Mouse (Mus musculus): ENCODE measurements around the gene Tjp3.
"Not testable (repeated sequence)": the region's sequence is repeated elsewhere in the genome, so short reads cannot be mapped to it uniquely, and the experiment has no call there.

DNA sequence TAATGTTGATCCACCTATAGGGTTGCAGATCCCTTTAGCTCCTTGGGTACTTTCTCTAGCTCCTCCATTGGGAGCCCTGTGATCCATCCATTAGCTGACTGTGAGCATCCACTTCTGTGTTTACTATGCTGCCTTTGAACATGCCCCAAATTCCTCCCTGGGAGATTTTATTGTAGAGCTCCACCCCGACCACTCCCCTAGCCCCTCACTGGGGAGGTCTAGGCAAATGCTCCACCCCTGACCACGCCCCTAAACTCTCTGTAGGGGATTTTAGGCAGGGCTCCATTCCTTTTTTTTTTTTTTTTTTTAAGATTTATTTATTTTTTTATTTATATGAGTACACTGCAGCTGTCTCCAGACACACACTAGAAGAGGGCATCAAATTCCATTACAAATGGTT is 67.7 kb downstream of the Tjp3 start:
- not testable (repeated sequence) for TF ChIP-seq CTCF (IDR thresholded peaks at IDR 0.05; ENCODE audit: extremely low read depth, insufficient read length, insufficient replicate concordance, low read depth, low read length); POLR2A (IDR thresholded peaks at IDR 0.05; ENCODE audit: low read depth, low read length)

Measured in small intestine, adult 2 months (tissue).